Mouse (Mus musculus): ENCODE measurements around the gene Ptpn9. TPM values are rescaled to one million over a fixed set of nuclear protein-coding genes. Genes with fewer than 3 reads are reported as not detected.

Gene Ptpn9
- polyA plus RNA-seq, 1 experiment from 2014 or later, result 35.3 TPM

DNA sequence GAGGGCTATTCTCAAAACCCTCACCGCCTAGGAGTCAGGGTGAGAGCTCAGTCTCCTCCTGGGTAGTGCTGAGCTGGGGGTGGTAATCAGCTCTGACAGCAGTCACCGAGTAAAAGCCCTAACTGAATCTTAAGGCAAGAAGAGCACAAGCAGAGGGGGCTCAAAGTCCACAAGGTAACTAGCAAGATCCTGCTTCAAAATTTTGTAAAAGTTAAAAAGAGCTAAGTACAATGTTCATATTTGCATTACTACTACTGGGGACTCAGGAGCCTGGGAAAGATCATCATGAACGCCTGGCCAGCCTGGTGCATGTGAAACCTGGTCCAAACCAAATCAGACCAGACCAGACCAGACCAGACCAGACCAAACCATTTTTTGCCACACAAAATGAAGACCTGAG, 73.5 kb downstream of the Ptpn9 start:
- no peak for DNase-seq

DNA sequence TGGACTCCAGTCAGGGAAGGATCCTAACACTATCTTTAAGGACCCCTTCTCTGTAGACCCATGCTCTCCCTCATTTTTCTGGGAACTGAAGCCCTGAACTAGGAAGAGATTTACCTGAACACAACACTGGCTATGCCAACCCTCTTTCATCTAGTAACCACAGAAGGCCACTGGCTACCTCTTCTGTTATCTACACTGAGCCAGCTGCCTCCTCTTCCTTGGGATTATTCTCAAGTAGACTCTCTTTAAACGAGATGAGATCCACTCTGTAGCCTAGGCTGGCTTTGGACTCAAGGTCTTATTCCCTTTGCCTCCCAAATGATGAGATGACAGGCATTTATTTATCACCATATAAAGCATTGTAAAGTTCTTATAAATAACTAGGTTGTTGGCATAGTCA, 75.5 kb downstream of the Ptpn9 start:
- 56% methylated on average over 1 of the region's 1 CpGs for WGBS
- Histone ChIP-seq H3K4me1 (ENCODE audit: control insufficient read depth, insufficient read depth, low read length) (peaks cover 16% of the 10 kb centered on the region), H3K36me3 (ENCODE audit: control insufficient read depth, insufficient read depth, low read length) (peaks cover 2% of the 10 kb centered on the region; the same call in 1 of the 2 replicates), H3K9me3 (ENCODE audit: control insufficient read depth, low read length) (no peaks in the 10 kb centered on the region), H3K27ac (replicated peaks; ENCODE audit: low read depth, low read length) (no peak overlapping the region), H3K27me3 (ENCODE audit: control insufficient read depth, insufficient read depth, low read length) (no peaks in the 10 kb centered on the region), H3K4me3 (replicated peaks; ENCODE audit: low read depth, low read length) (no peak overlapping the region), H3K4me2 (ENCODE audit: low read length) (no peak overlapping the region), H3K9ac (replicated peaks; ENCODE audit: low read length) (no peak overlapping the region)
- no peak for ATAC-seq (ENCODE audit: low FRiP score, low TSS enrichment)
- no peak for DNase-seq

More for the DNA sequence above, 73.5 kb downstream of the Ptpn9 start:
- no peaks in the 10 kb centered on the region for H3K27me3 ChIP-seq (ENCODE audit: control insufficient read depth, insufficient read depth, low read length)
- 70% methylated on average over 3 of the region's 3 CpGs for WGBS
- no peaks in the 10 kb centered on the region for H3K9me3 ChIP-seq (ENCODE audit: control insufficient read depth, low read length)
- no peak overlapping the region for H3K4me2 ChIP-seq (ENCODE audit: low read length)
- H3K36me3 ChIP-seq (ENCODE audit: control insufficient read depth, insufficient read depth, low read length), result peaks cover 6% of the 10 kb centered on the region; the same call in 1 of the 2 replicates
- no peak overlapping the region for H3K4me3 ChIP-seq (replicated peaks; ENCODE audit: low read depth, low read length)
- no peaks in the 10 kb centered on the region for H3K4me1 ChIP-seq (ENCODE audit: control insufficient read depth, insufficient read depth, low read length)
- H3K27ac ChIP-seq (replicated peaks; ENCODE audit: low read depth, low read length), result no peak overlapping the region
- ATAC-seq (ENCODE audit: low FRiP score, low TSS enrichment), result no peak
- H3K9ac ChIP-seq (replicated peaks; ENCODE audit: low read length), result no peak overlapping the region

DNA sequence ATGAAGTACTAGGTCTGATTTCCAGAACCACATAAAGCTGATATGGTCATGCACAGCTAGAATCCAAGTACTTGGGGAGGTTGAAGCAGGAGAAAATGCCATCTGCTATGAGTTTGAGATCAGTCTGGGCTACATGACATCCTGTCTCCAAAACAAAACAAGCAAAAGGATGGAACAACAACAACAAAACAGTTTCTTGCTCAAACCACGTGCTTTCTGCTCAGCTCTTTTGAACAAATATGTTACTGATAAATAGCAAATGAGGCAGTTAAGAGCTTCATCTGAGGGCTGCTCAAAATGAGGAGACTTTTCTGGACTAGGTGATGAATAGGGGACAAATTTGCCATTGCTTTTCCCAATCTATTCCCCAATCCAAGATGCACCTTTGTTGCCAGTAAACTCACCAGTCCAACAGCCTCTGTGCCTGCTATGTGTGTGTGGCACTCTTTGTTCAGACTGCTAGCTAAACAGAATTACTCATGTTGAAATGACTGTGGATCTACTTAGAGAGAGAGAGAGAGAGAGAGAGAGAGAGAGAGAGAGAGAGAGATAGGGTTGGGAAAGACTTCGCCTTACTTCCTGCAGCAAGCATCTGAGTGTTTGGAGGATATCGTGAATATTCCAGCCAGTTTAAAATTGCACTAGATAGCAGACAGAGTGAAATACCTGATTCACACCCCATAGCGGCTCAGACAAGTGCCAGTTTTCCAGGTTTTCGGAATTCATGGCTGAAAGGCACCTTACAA, 76.2 kb downstream of the Ptpn9 start:
- WGBS, result 27% methylated on average over 5 of the region's 5 CpGs
- H3K4me3 ChIP-seq (replicated peaks; ENCODE audit: low read depth, low read length), result peak overlapping the region; percentile 98
- no peak for DNase-seq
- peak overlapping the region; percentile 84 for H3K4me2 ChIP-seq (ENCODE audit: low read length)
- peak overlapping the region; percentile 7; the same call in 1 of the 2 replicates for H3K9ac ChIP-seq (replicated peaks; ENCODE audit: low read length)
- no peaks in the 10 kb centered on the region for H3K27me3 ChIP-seq (ENCODE audit: control insufficient read depth, insufficient read depth, low read length)
- 0 out of 2 replicates have a peak overlapping the region, but pooled peaks have one; percentile 94 for H3K27ac ChIP-seq (replicated peaks; ENCODE audit: low read depth, low read length)
- ATAC-seq (ENCODE audit: low FRiP score, low TSS enrichment), result no peak
- no peaks in the 10 kb centered on the region for H3K36me3 ChIP-seq (ENCODE audit: control insufficient read depth, insufficient read depth, low read length)
- peaks cover 16% of the 10 kb centered on the region for H3K4me1 ChIP-seq (ENCODE audit: control insufficient read depth, insufficient read depth, low read length)
- no peaks in the 10 kb centered on the region for H3K9me3 ChIP-seq (ENCODE audit: control insufficient read depth, low read length)

DNA sequence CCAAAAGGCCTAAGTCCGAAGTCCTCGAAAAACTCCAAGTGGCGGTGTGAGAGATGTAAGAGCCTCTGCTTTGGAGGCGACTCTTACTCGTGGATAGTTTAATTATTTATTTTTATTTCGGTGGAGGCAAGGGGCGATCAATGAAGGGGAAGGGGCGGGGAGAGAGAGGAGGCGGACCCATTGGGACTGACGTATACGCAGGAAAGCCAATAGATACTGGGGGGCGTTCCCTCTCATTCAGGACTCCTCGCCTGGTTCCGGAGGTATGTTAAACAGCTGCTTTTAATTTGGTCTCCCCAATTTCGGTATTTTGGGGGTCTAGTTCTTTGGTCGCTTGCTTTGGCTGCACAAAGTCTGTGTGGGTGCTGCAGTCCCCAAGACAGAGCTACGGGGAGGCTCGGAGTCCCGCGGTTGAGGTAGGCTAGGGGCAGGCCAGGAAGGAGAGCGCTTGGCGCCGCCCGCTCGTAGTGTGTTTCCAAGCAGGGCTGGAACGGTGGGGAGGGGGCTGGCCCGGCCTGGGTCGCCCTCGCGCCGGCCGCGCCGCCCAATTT, 77.2 kb downstream of the Ptpn9 start, which contains the start of gene Sin3a:
Gene Sin3a (plus strand): TSS at position 240 of the 551 bp plus-strand sequence.
- Histone ChIP-seq H3K4me2 (ENCODE audit: low read length) (peak within 1 kb of the TSS; percentile 84), H3K4me1 (ENCODE audit: control insufficient read depth, insufficient read depth, low read length) (peaks cover 16% of the 10 kb centered on the region), H3K4me3 (replicated peaks; ENCODE audit: low read depth, low read length) (peak within 1 kb of the TSS; percentile 98), H3K27ac (replicated peaks; ENCODE audit: low read depth, low read length) (peak within 1 kb of the TSS; percentile 94), H3K9ac (replicated peaks; ENCODE audit: low read length) (peak within 1 kb of the TSS; percentile 64), H3K27me3 (ENCODE audit: control insufficient read depth, insufficient read depth, low read length) (no peaks in the 10 kb centered on the region), H3K9me3 (ENCODE audit: control insufficient read depth, low read length) (no peaks in the 10 kb centered on the region), H3K36me3 (ENCODE audit: control insufficient read depth, insufficient read depth, low read length) (no peaks in the 10 kb centered on the region)
- DNase-seq (peak; percentile 89), ATAC-seq (ENCODE audit: low FRiP score, low TSS enrichment) (no peak)
- under 1% methylated on average over 34 of the region's 34 CpGs for WGBS

DNA sequence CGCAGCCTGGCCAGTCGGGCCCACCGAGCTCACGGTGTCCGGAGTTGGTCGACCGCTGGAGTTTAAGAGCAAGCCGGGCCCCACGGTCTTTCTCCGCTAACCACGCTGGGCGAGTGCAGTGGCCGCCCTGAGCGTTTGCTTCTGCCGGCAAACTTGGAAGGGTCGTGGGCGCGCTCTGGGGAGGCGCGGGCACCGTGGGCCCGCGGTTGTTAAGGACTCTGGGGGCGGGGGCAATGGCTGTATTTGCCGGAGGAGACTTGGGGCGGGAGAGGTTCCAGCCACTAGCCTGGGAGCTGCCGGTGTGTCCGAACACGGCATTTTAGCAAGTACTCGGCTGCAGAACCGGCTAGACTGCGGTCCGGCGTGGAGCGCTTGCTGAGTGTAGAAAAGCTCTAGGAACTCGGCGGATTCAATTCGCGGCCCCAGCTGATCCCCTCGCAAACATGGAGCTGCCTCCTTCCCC, 77.8 kb downstream of the Ptpn9 start:
- no peak for ATAC-seq (ENCODE audit: low FRiP score, low TSS enrichment)
- DNase-seq, result no peak
- Histone ChIP-seq H3K9ac (replicated peaks; ENCODE audit: low read length) (peak overlapping the region; percentile 64), H3K36me3 (ENCODE audit: control insufficient read depth, insufficient read depth, low read length) (no peaks in the 10 kb centered on the region), H3K4me2 (ENCODE audit: low read length) (peak overlapping the region; percentile 84), H3K27ac (replicated peaks; ENCODE audit: low read depth, low read length) (peak overlapping the region; percentile 94), H3K4me1 (ENCODE audit: control insufficient read depth, insufficient read depth, low read length) (peaks cover 16% of the 10 kb centered on the region), H3K4me3 (replicated peaks; ENCODE audit: low read depth, low read length) (peak overlapping the region; percentile 98), H3K27me3 (ENCODE audit: control insufficient read depth, insufficient read depth, low read length) (no peaks in the 10 kb centered on the region), H3K9me3 (ENCODE audit: control insufficient read depth, low read length) (no peaks in the 10 kb centered on the region)
- 0% methylated on average over 40 of the region's 40 CpGs for WGBS

DNA sequence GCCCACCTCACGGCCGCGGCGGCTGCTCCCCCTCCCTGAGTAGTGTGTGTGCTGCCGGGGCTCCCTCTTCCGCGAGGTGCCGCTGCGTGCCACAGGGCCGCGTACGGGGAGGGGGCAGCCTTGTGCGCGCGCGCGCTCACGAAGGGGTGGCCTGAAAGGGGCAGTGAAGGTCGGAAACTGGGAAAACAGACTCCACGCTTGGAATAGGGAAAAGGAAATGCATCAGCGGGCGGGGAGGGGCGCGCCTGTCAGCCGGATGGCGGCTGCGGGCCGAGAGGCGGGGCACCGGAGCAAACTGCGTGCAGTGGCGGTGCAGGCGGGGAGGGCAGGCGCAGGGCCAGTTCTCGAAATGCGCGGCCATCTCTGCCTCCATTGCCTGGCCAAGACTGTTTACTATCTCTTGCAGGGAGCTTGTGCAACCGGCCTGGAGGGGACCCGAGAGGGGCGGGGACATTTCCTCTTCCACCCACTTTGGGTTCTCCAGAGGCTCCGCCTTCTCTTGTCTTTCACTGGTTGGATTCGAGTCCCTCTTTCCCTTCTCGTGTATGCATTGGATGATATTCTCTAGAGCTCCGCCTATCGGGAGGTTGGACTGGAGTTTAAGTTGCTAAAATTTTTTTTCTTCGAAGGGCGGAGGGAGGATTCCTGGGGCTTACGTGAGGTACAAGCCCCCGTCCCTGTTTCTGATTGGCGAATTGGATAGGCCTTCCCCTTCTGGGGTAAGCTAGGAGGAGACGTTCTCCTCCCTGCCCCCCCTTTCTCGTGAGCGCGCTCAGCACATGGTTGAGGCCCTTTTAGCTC, 78.5 kb downstream of the Ptpn9 start:
- ATAC-seq (ENCODE audit: low FRiP score, low TSS enrichment) (peak; percentile 67), DNase-seq (peak; percentile 98)
- peak overlapping the region; percentile 94 for H3K27ac ChIP-seq (replicated peaks; ENCODE audit: low read depth, low read length)
- WGBS, result under 1% methylated on average over 54 of the region's 54 CpGs
- H3K9ac ChIP-seq (replicated peaks; ENCODE audit: low read length), result peak overlapping the region; percentile 64
- H3K27me3 ChIP-seq (ENCODE audit: control insufficient read depth, insufficient read depth, low read length), result no peaks in the 10 kb centered on the region
- H3K36me3 ChIP-seq (ENCODE audit: control insufficient read depth, insufficient read depth, low read length), result no peaks in the 10 kb centered on the region
- no peaks in the 10 kb centered on the region for H3K9me3 ChIP-seq (ENCODE audit: control insufficient read depth, low read length)
- H3K4me3 ChIP-seq (replicated peaks; ENCODE audit: low read depth, low read length), result peak overlapping the region; percentile 98
- peak overlapping the region; percentile 84 for H3K4me2 ChIP-seq (ENCODE audit: low read length)
- peaks cover 16% of the 10 kb centered on the region for H3K4me1 ChIP-seq (ENCODE audit: control insufficient read depth, insufficient read depth, low read length)

DNA sequence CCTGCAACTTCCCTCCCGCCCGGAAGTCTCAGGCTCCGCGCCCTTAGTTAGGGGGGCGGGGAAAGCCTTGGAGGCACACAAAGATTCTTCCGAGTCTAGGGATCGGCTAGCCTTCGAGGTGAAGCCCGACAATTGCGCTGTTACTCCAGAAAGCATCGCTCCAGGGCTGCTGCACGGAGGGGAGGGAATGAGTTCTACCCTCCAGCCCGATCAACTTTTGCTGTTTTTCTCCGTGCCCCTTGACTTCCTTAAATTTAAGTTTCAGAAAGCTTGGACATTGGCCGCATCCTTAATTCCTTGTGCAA, 79.0 kb downstream of the Ptpn9 start:
- H3K27ac ChIP-seq (replicated peaks; ENCODE audit: low read depth, low read length), result peak overlapping the region; percentile 73
- DNase-seq (no peak), ATAC-seq (ENCODE audit: low FRiP score, low TSS enrichment) (no peak)
- H3K27me3 ChIP-seq (ENCODE audit: control insufficient read depth, insufficient read depth, low read length), result no peaks in the 10 kb centered on the region
- WGBS, result under 1% methylated on average over 15 of the region's 15 CpGs
- H3K36me3 ChIP-seq (ENCODE audit: control insufficient read depth, insufficient read depth, low read length), result no peaks in the 10 kb centered on the region
- H3K9me3 ChIP-seq (ENCODE audit: control insufficient read depth, low read length), result no peaks in the 10 kb centered on the region
- H3K4me1 ChIP-seq (ENCODE audit: control insufficient read depth, insufficient read depth, low read length), result peaks cover 16% of the 10 kb centered on the region
- peak overlapping the region; percentile 84 for H3K4me2 ChIP-seq (ENCODE audit: low read length)
- peak overlapping the region; percentile 46 for H3K9ac ChIP-seq (replicated peaks; ENCODE audit: low read length)
- H3K4me3 ChIP-seq (replicated peaks; ENCODE audit: low read depth, low read length), result peak overlapping the region; percentile 98

DNA sequence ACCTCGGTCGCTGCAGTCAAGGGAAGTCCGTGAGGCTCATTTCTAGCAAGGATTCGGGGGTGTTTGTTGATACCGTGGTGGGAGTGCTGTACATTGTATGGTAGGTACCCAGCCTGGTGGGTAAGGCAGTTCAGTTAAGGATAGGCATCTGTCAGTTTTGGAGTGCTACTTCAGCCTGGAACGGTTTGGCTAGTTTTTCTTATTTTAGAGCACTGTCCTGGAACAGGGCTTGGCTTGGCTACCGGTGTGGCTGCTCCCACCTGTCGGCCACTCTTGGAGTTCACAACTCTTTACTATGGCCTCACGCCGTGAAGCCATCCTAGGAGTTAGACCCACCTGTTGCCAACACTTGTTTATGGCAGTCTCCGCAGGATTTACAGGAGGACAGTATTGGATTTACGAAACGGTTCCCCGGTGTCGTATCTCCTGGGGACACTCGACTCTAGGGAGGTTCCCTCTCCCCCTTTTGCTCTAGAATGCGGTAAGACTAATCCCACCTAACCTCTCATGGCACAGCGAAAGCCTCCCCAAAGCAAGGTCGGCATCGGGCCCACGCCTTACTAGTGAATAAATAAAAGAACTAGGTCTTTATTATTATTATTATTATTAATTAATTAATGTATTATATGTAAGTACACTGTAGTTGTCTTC, 79.6 kb downstream of the Ptpn9 start:
- peak overlapping the region; percentile 73; the same call in 1 of the 2 replicates for H3K27ac ChIP-seq (replicated peaks; ENCODE audit: low read depth, low read length)
- 5% methylated on average over 21 of the region's 21 CpGs for WGBS
- peak overlapping the region; percentile 46 for H3K9ac ChIP-seq (replicated peaks; ENCODE audit: low read length)
- H3K9me3 ChIP-seq (ENCODE audit: control insufficient read depth, low read length), result no peaks in the 10 kb centered on the region
- H3K4me3 ChIP-seq (replicated peaks; ENCODE audit: low read depth, low read length), result peak overlapping the region; percentile 98
- H3K4me2 ChIP-seq (ENCODE audit: low read length), result peak overlapping the region; percentile 84
- DNase-seq (peak; percentile 27), ATAC-seq (ENCODE audit: low FRiP score, low TSS enrichment) (no peak)
- peaks cover 16% of the 10 kb centered on the region for H3K4me1 ChIP-seq (ENCODE audit: control insufficient read depth, insufficient read depth, low read length)
- H3K36me3 ChIP-seq (ENCODE audit: control insufficient read depth, insufficient read depth, low read length), result no peaks in the 10 kb centered on the region
- no peaks in the 10 kb centered on the region for H3K27me3 ChIP-seq (ENCODE audit: control insufficient read depth, insufficient read depth, low read length)
